8 mouse cellular contexts compared by ENCODE assay signal in the genomic region with DNA sequence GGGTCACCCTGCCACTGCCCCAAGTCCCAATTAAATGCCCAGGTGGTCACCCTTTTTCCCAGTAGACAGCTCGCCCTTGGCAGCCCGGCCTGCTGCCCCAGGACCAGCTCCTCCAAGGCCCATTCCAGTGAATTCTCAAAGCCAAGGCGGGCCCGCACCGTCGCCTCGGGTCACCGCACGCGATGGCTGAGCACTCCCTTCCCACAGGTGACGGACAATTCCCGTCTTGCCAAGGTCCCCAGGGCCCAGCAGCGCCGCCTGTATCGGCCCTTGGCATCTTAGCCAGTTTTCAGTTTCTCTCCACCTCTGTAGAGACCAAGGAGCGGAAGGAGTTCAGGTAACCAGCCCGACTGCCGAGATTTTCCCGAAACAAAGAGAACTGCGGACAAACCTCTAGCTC. TPM values are rescaled to one million over a fixed set of nuclear protein-coding genes. Genes with fewer than 3 reads are reported as not detected.
DNase-seq lines count a peak whose midpoint lies in the region; ATAC-seq and TF ChIP-seq lines count a peak whose summit lies in the region.

No protein-coding gene starts in this region.

- H3K36me3 ChIP-seq in stomach, postnatal 0 days (ENCODE audit: control insufficient read depth, insufficient read depth, low read length) = no peaks in the 10 kb centered on the region

- no peak for TF ChIP-seq POLR2A in lung, adult 2 months (IDR thresholded peaks at IDR 0.05; ENCODE audit: borderline replicate concordance, extremely low read depth, low read depth, low read length)

- no peak for ATAC-seq in stomach, postnatal 0 days (ENCODE audit: low FRiP score, low TSS enrichment)

- peaks cover 3% of the 10 kb centered on the region; the same call in 1 of the 2 replicates for H3K4me1 ChIP-seq in lung, adult 2 months (ENCODE audit: control insufficient read depth, insufficient read depth, low read length)
- no peaks in the 10 kb centered on the region for H3K4me1 ChIP-seq in stomach, postnatal 0 days (replicated peaks; ENCODE audit: control insufficient read depth, insufficient read depth)

- H3K9ac ChIP-seq in stomach, postnatal 0 days (ENCODE audit: low read length) = peak overlapping the region; percentile 70

- WGBS in lung, adult 2 months = 3% methylated on average over 20 of the region's 20 CpGs
- 5% methylated on average over 20 of the region's 20 CpGs for WGBS in stomach, postnatal 0 days

- H3K9me3 ChIP-seq in stomach, postnatal 0 days (ENCODE audit: control insufficient read depth, low read length) = no peaks in the 10 kb centered on the region

- peak overlapping the region; percentile 82 for H3K27ac ChIP-seq in stomach, postnatal 0 days (replicated peaks)

- H3K4me3 ChIP-seq in lung, adult 2 months (replicated peaks; ENCODE audit: extremely low read depth, low read depth, low read length) = peak overlapping the region; percentile 38
- peak overlapping the region; percentile 55 for H3K4me3 ChIP-seq in stomach, postnatal 0 days (ENCODE audit: low read depth, low read length)

- intact Hi-C loops in gastrocnemius, postnatal 36 days (cut with DNase I) = no loop called here

- DNase-seq in right cerebral cortex, postnatal 4 days = peak; percentile 2
- DNase-seq in right cerebral cortex, postnatal 10 days (ENCODE audit: low spot score in 2 of 2) = no peak
- DNase-seq in kidney, adult 18-20 months = peak; percentile 71
- DNase-seq in lung, adult 2 months = no peak
- DNase-seq in stomach, postnatal 0 days (ENCODE audit: low spot score) = peak; percentile 58
- DNase-seq in gastrocnemius, postnatal 36 days = no peak
- no peak for DNase-seq in adrenal gland, postnatal 14 days
- no peak for DNase-seq in cerebellum, adult 11 months

- no peaks in the 10 kb centered on the region; the same call in 1 of the 2 replicates for H3K27me3 ChIP-seq in stomach, postnatal 0 days (ENCODE audit: control insufficient read depth, insufficient read depth, low read length)

- TF ChIP-seq CTCF in lung, adult 2 months (IDR thresholded peaks at IDR 0.05; ENCODE audit: insufficient read depth, low read length) = no peak
- TF ChIP-seq CTCF in stomach, postnatal 0 days (IDR thresholded peaks at IDR 0.05; ENCODE audit: low read depth) = peak; percentile 18

- TF ChIP-seq EP300 in stomach, postnatal 0 days (optimal IDR thresholded peaks at IDR 0.05) = no peak

- peak overlapping the region; percentile 71 for H3K4me2 ChIP-seq in stomach, postnatal 0 days (replicated peaks; ENCODE audit: low read depth)

RNA-seq across cellular contexts. Expression of a gene that starts 0.7 kb away (rescaled TPM):
- 45.1 and 56.6 TPM in 2 replicates for polyA plus RNA-seq in lung, adult 2 months (2012; rRNA removed)
- 59.1 and 62.1 TPM in 2 replicates for polyA plus RNA-seq in stomach, postnatal 0 days (2015; fragmentation: Nextera tagmentation; extraction: Ambion mirVana)
- not detected for total RNA-seq in gastrocnemius, postnatal 36 days (2021)
- total RNA-seq in adrenal gland, postnatal 14 days (2021) = 0.56 and 1.7 TPM in 2 replicates

Comparison
In these comparisons a context has a peak if more than half of its experiments do, and no peak if none do; other contexts are left out.
1. DNase-seq: peak in right cerebral cortex, postnatal 4 days (single experiment), kidney, adult 18-20 months (single experiment) and stomach, postnatal 0 days (single experiment); none in right cerebral cortex, postnatal 10 days (0 of 2), lung, adult 2 months (single experiment), gastrocnemius, postnatal 36 days (0 of 2), adrenal gland, postnatal 14 days (single experiment) and cerebellum, adult 11 months (single experiment).